Mouse (Mus musculus) thymus, adult 2 months (tissue): ENCODE measurements at regions not wholly inside any gene's neighbourhood (a gene's known extent, or its start where the extent isn't known, plus 50 kb on each side); places are given as distances from the start of the nearest gene placed in this dataset.

Experiments
- CTCF ChIP-seq: fragments of 200-500 bp; IDR thresholded peaks from 2 replicates; pipeline ENCODE4 v1.5.1; 2012; ENCODE audit warnings: mild to moderate bottlenecking, control low read depth, low read length, moderate library complexity, borderline replicate concordance; ENCODE audit not compliant: control insufficient read depth, poor library complexity, insufficient read depth; ENCODE audit errors: extremely low read depth
- POLR2A ChIP-seq: fragments of 200-500 bp; IDR thresholded peaks from 2 replicates; pipeline ENCODE4 v1.6.1; 2012; ENCODE audit warnings: mild to moderate bottlenecking, low read length, control low read depth, moderate library complexity; ENCODE audit not compliant: control insufficient read depth, poor library complexity, insufficient read depth; ENCODE audit errors: extremely low read depth

GRCm38 (mm10) chr14:25027076-25027475 lies 431.9 kb upstream of the Zmiz1 start:
- TF ChIP-seq POLR2A (no peak), CTCF (no peak)
